In genomic region chr11:72457995-72458496, GRCm38 (mm10) we compare ENCODE assay signal across 9 mouse cellular contexts. TPM values are rescaled to one million over a fixed set of nuclear protein-coding genes. Genes with fewer than 3 reads are reported as not detected.
DNase-seq lines count a peak whose midpoint lies in the region; ATAC-seq lines count a peak whose summit lies in the region.
"Had no signal": no experiment of that assay in that cellular context is flagged by ENCODE, and none has a peak within 500 bp of the region (broad histone marks: within the 10 kb centered on the region; RNA-seq: fewer than 3 reads in every experiment).

No protein-coding gene starts in this region.

- H3K27me3 ChIP-seq in midbrain, embryonic 10.5 days (ENCODE audit: low read depth, poor library complexity, severe bottlenecking), result no peaks in the 10 kb centered on the region
- no peaks in the 10 kb centered on the region for H3K27me3 ChIP-seq in midbrain, embryonic 16.5 days (ENCODE audit: control insufficient read depth, insufficient read depth, low read depth, low read length)
- no peaks in the 10 kb centered on the region for H3K27me3 ChIP-seq in liver, embryonic 13.5 days
- H3K27me3 ChIP-seq in midbrain, embryonic 15.5 days (replicated peaks), result no peaks in the 10 kb centered on the region
- H3K27me3 ChIP-seq: neural tube, embryonic 12.5 days had no signal

- DNase-seq in midbrain, embryonic 10.5 days (ENCODE audit: low spot score), result no peak
- peak; percentile 66 for DNase-seq in heart, postnatal 4 days
- DNase-seq in liver, embryonic 13.5 days, result no peak
- DNase-seq in retina, postnatal 1 day, result no peak
- DNase-seq in B cell, adult 2 months, result no peak
- no peak for DNase-seq in cerebellum, adult 9-11 months

- no peaks in the 10 kb centered on the region for H3K9me3 ChIP-seq in midbrain, embryonic 10.5 days (replicated peaks)
- H3K9me3 ChIP-seq in midbrain, embryonic 16.5 days (replicated peaks; ENCODE audit: control insufficient read depth, low read length, poor library complexity, severe bottlenecking), result no peaks in the 10 kb centered on the region
- no peaks in the 10 kb centered on the region for H3K9me3 ChIP-seq in liver, embryonic 13.5 days (replicated peaks)
- no peaks in the 10 kb centered on the region for H3K9me3 ChIP-seq in midbrain, embryonic 15.5 days
- H3K9me3 ChIP-seq: neural tube, embryonic 12.5 days had no signal

- H3K4me2 ChIP-seq in midbrain, embryonic 16.5 days (ENCODE audit: low read length), result no peak overlapping the region
- H3K4me2 ChIP-seq in liver, embryonic 13.5 days, result 0 out of 2 replicates have a peak overlapping the region, but pooled peaks have one; percentile 7
- no peak overlapping the region for H3K4me2 ChIP-seq in midbrain, embryonic 15.5 days
- H3K4me2 ChIP-seq: neural tube, embryonic 12.5 days had no signal

- no peak overlapping the region for H3K9ac ChIP-seq in midbrain, embryonic 16.5 days (ENCODE audit: low read depth, low read length)
- H3K9ac ChIP-seq in liver, embryonic 13.5 days, result peak overlapping the region; percentile 8; the same call in 1 of the 2 replicates
- H3K9ac ChIP-seq in midbrain, embryonic 15.5 days, result no peak overlapping the region
- H3K9ac ChIP-seq: neural tube, embryonic 12.5 days had no signal

- H3K36me3 ChIP-seq in midbrain, embryonic 10.5 days, result peaks cover 14% of the 10 kb centered on the region
- H3K36me3 ChIP-seq in midbrain, embryonic 16.5 days (ENCODE audit: control insufficient read depth, insufficient read depth, low read length), result peaks cover 14% of the 10 kb centered on the region
- peaks cover 40% of the 10 kb centered on the region for H3K36me3 ChIP-seq in liver, embryonic 13.5 days
- H3K36me3 ChIP-seq in midbrain, embryonic 15.5 days (replicated peaks), result no peaks in the 10 kb centered on the region

- H3K27ac ChIP-seq in midbrain, embryonic 10.5 days (replicated peaks), result peak overlapping the region; percentile 47
- H3K27ac ChIP-seq in midbrain, embryonic 16.5 days (ENCODE audit: low read length), result no peak overlapping the region
- peak overlapping the region; percentile 75 for H3K27ac ChIP-seq in liver, embryonic 13.5 days
- no peak overlapping the region for H3K27ac ChIP-seq in midbrain, embryonic 15.5 days
- H3K27ac ChIP-seq: neural tube, embryonic 12.5 days had no signal

- WGBS in midbrain, embryonic 10.5 days, result 75% methylated on average over 12 of the region's 12 CpGs
- 76% methylated on average over 12 of the region's 12 CpGs for WGBS in midbrain, embryonic 16.5 days
- 48% methylated on average over 12 of the region's 12 CpGs for WGBS in liver, embryonic 13.5 days (ENCODE audit: insufficient replicate concordance)
- WGBS in midbrain, embryonic 15.5 days, result 73% methylated on average over 12 of the region's 12 CpGs

- peaks cover 37% of the 10 kb centered on the region for H3K4me1 ChIP-seq in midbrain, embryonic 10.5 days
- H3K4me1 ChIP-seq in midbrain, embryonic 16.5 days (ENCODE audit: control insufficient read depth, insufficient read depth, low read length), result 0 out of 2 replicates have a peak, but pooled peaks cover 2% of the 10 kb centered on the region
- peaks cover 71% of the 10 kb centered on the region for H3K4me1 ChIP-seq in liver, embryonic 13.5 days (replicated peaks)
- no peaks in the 10 kb centered on the region for H3K4me1 ChIP-seq in midbrain, embryonic 15.5 days

- ATAC-seq in midbrain, embryonic 16.5 days, result no peak
- peak; percentile 65 for ATAC-seq in liver, embryonic 13.5 days (ENCODE audit: low read depth)
- ATAC-seq in midbrain, embryonic 15.5 days (replicated peaks), result no peak

- H3K4me3 ChIP-seq in midbrain, embryonic 10.5 days, result no peak overlapping the region
- H3K4me3 ChIP-seq in midbrain, embryonic 16.5 days (ENCODE audit: low read depth, low read length), result no peak overlapping the region
- H3K4me3 ChIP-seq in liver, embryonic 13.5 days (replicated peaks), result no peak overlapping the region; the same call in 1 of the 2 replicates
- no peak overlapping the region for H3K4me3 ChIP-seq in midbrain, embryonic 15.5 days
- H3K4me3 ChIP-seq: neural tube, embryonic 12.5 days had no signal

RNA-seq across cellular contexts. Expression of gene Mybbp1a, which starts 16.9 kb away (rescaled TPM):
- 192 and 236 TPM in 2 replicates for polyA plus RNA-seq in midbrain, embryonic 10.5 days (2016; fragmentation: Nextera tagmentation; extraction: Ambion mirVana)
- polyA plus RNA-seq in midbrain, embryonic 16.5 days (2015; fragmentation: Nextera tagmentation; extraction: Ambion mirVana), result 61.1 and 67.6 TPM in 2 replicates
- total RNA-seq in heart, postnatal 4 days (2021), result 10 to 100 TPM; 55.6 to 55.9 TPM
- polyA plus RNA-seq in liver, embryonic 13.5 days (2015; fragmentation: Nextera tagmentation; extraction: Ambion mirVana), result 129 and 138 TPM in 2 replicates
- polyA plus RNA-seq in midbrain, embryonic 15.5 days (2015; fragmentation: Nextera tagmentation; extraction: Ambion mirVana), result 67.5 and 69.4 TPM in 2 replicates

RNA-seq across cellular contexts. Expression of gene Ggt6, which starts 22.7 kb away (rescaled TPM):
- polyA plus RNA-seq in midbrain, embryonic 10.5 days (2016; fragmentation: Nextera tagmentation; extraction: Ambion mirVana), result not detected in 2 replicates
- not detected in 2 replicates for polyA plus RNA-seq in midbrain, embryonic 16.5 days (2015; fragmentation: Nextera tagmentation; extraction: Ambion mirVana)
- total RNA-seq in heart, postnatal 4 days (2021), result not detected
- polyA plus RNA-seq in liver, embryonic 13.5 days (2015; fragmentation: Nextera tagmentation; extraction: Ambion mirVana), result not detected in 2 replicates
- polyA plus RNA-seq in midbrain, embryonic 15.5 days (2015; fragmentation: Nextera tagmentation; extraction: Ambion mirVana), result not detected in 2 replicates
- polyA plus RNA-seq: neural tube, embryonic 12.5 days had no signal

RNA-seq across cellular contexts. Expression of gene Spns2, which starts 31.7 kb away (rescaled TPM):
- 2.1 and 2.9 TPM in 2 replicates for polyA plus RNA-seq in midbrain, embryonic 10.5 days (2016; fragmentation: Nextera tagmentation; extraction: Ambion mirVana)
- 6.8 and 8.4 TPM in 2 replicates for polyA plus RNA-seq in midbrain, embryonic 16.5 days (2015; fragmentation: Nextera tagmentation; extraction: Ambion mirVana)
- 10 to 100 TPM; 17.0 to 18.0 TPM for total RNA-seq in heart, postnatal 4 days (2021)
- 4.3 and 5.5 TPM in 2 replicates for polyA plus RNA-seq in liver, embryonic 13.5 days (2015; fragmentation: Nextera tagmentation; extraction: Ambion mirVana)
- polyA plus RNA-seq in midbrain, embryonic 15.5 days (2015; fragmentation: Nextera tagmentation; extraction: Ambion mirVana), result 10.7 and 11.6 TPM in 2 replicates

RNA-seq across cellular contexts. Expression of gene Smtnl2, which starts 46.5 kb away (rescaled TPM):
- 10.1 and 13.1 TPM in 2 replicates for polyA plus RNA-seq in midbrain, embryonic 10.5 days (2016; fragmentation: Nextera tagmentation; extraction: Ambion mirVana)
- polyA plus RNA-seq in midbrain, embryonic 16.5 days (2015; fragmentation: Nextera tagmentation; extraction: Ambion mirVana), result 10.3 and 12.2 TPM in 2 replicates
- 10 to 100 TPM; 62.2 to 63.4 TPM for total RNA-seq in heart, postnatal 4 days (2021)
- 5.4 and 5.5 TPM in 2 replicates for polyA plus RNA-seq in liver, embryonic 13.5 days (2015; fragmentation: Nextera tagmentation; extraction: Ambion mirVana)
- 8.1 and 9.3 TPM in 2 replicates for polyA plus RNA-seq in midbrain, embryonic 15.5 days (2015; fragmentation: Nextera tagmentation; extraction: Ambion mirVana)

Comparison
In these comparisons a context has a peak if more than half of its experiments do, and no peak if none do; other contexts are left out.
1. H3K27ac ChIP-seq: peak in midbrain, embryonic 10.5 days (single experiment) and liver, embryonic 13.5 days (single experiment); none in midbrain, embryonic 16.5 days (single experiment) and midbrain, embryonic 15.5 days (single experiment).